Mouse (Mus musculus) C2C12 (cell line): ENCODE measurements around the gene Rpusd3.

ENCODE experiments used
- CTCF ChIP-seq: IDR thresholded peaks from one replicate; pipeline ENCODE4 v1.5.1; 2011; ENCODE audit not compliant: control insufficient read depth, insufficient read depth, insufficient read length
- MAX ChIP-seq: IDR thresholded peaks from one replicate; pipeline ENCODE4 v1.6.1; 2011; ENCODE audit warnings: mild to moderate bottlenecking, control low read depth
- MYOD1 ChIP-seq: IDR thresholded peaks from one replicate; pipeline ENCODE4 v1.6.1; 2011; ENCODE audit warnings: low read depth; ENCODE audit not compliant: control insufficient read depth, insufficient read length
- MYOG ChIP-seq: IDR thresholded peaks from one replicate; pipeline ENCODE4 v1.6.1; 2011; ENCODE audit not compliant: control insufficient read depth, insufficient read length; ENCODE audit errors: extremely low read depth

DNA sequence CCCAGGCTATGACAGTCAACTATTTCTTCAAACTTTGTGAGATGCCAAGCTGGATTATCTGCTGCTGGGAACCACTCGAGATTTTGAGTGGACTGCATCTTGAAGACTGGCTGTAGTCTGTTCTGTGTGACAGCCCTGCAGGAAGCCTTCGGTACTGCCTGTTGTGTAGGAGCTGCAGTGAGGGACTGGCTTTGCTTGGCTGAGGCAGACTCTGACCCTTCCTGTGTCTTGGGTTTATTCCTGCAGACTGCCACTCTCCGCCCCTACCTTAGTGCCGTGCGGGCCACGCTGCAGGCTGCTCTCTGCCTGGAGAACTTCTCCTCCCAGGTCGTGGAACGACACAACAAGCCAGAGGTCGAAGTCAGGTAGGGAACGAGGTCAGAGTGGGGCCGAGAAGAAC, 38.7 kb downstream of the Rpusd3 start:
- no peak for TF ChIP-seq MYOG
- TF ChIP-seq CTCF = no peak
- no peak for TF ChIP-seq MYOD1
- no peak for TF ChIP-seq MAX
